Mouse (Mus musculus) lung, embryonic 14.5 days (tissue): Measurements from ENCODE around the gene Cd44. TPM values are rescaled to one million over a fixed set of nuclear protein-coding genes. Genes with fewer than 3 reads are reported as not detected.

Experiments
- ATAC-seq: fragments of 200-750 bp; cut with Nextera tagmentation; 2 replicates; pipeline ENCODE4 v1.8.0; 2017; ENCODE audit warnings: mild to moderate bottlenecking, moderate TSS enrichment, moderate library complexity; ENCODE audit not compliant: insufficient read depth
- DNase-seq: peaks from one replicate; pipeline ENCODE4 v3.0.0-alpha.2; 2015
- H3K27ac ChIP-seq: fragments of 300-500 bp; sonication (generic); 2 replicates; pipeline ENCODE4 v1.5.1; 2014; ENCODE audit warnings: low read depth, mild to moderate bottlenecking, moderate library complexity
- H3K27me3 ChIP-seq: fragments of 300-500 bp; sonication (generic); 2 replicates; pipeline ENCODE4 v1.6.1; 2014; ENCODE audit warnings: low read length, control low read depth; ENCODE audit not compliant: insufficient read depth
- H3K36me3 ChIP-seq: fragments of 300-500 bp; sonication (generic); 2 replicates; pipeline ENCODE4 v1.6.1; 2014; ENCODE audit warnings: control low read depth; ENCODE audit not compliant: insufficient read depth
- H3K4me1 ChIP-seq: fragments of 300-500 bp; sonication (generic); 2 replicates; pipeline ENCODE4 v1.6.1; 2014; ENCODE audit warnings: antibody characterized with exemption, control low read depth; ENCODE audit not compliant: insufficient read depth
- H3K4me2 ChIP-seq: fragments of 300-500 bp; sonication (generic); 2 replicates; pipeline ENCODE4 v1.6.1; 2014; ENCODE audit warnings: mild to moderate bottlenecking
- H3K4me3 ChIP-seq: fragments of 300-500 bp; sonication (generic); 2 replicates; pipeline ENCODE4 v1.5.1; 2014; ENCODE audit warnings: low read depth, low read length
- H3K9ac ChIP-seq: fragments of 300-500 bp; sonication (generic); 2 replicates; pipeline ENCODE4 v1.6.1; 2014
- H3K9me3 ChIP-seq: fragments of 300-500 bp; sonication (generic); 2 replicates; pipeline ENCODE4 v1.6.1; 2016; ENCODE audit warnings: low read depth, low read length, control low read depth
- CTCF ChIP-seq: IDR thresholded peaks from 2 replicates; pipeline ENCODE4 v1.5.1; 2016; ENCODE audit warnings: antibody characterized with exemption, low read depth
- WGBS: fragments of 180-500 bp; shearing (Covaris S2); extraction: QIAGEN DNeasy Blood & Tissue Kit; methylation state at CpG from one replicate; pipeline ENCODE4 v1.1.7; 2014; 5-methylcytosine and 5-hydroxymethylcytosine counted together
- polyA plus RNA-seq: library from polyadenylated mRNA; unstranded; fragments of >200 nt; fragmentation: Nextera tagmentation; extraction: Ambion mirVana; gene quantifications from 2 replicates; pipeline ENCODE4 v1.2.1, GENCODE M21; 2014

Gene Cd44
- polyA plus RNA-seq, 1 experiment from 2014 or later, result 31.8 TPM

DNA sequence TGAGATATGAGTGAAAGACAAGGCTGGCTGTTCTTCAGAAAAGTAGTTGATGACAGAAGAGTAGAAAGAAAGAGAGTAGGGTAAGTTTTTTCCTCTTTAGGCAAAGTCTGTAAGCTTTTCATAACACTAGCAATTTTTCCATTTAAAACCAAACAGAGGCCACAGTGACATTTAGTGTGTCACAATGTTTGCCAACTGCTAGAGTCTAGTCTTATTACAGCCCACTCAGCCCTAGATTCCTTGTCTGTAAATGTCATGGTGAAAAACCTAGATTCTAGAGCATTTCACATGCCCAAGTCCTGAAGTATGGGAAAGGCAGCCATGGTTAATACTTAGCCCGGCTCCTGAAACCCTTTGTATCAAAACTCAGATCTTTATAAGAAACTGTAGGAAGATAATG lies 130.2 kb downstream of the Cd44 start:
- no peak overlapping the region for H3K4me2 ChIP-seq
- H3K36me3 ChIP-seq, result no peaks in the 10 kb centered on the region
- no peaks in the 10 kb centered on the region for H3K27me3 ChIP-seq
- H3K4me3 ChIP-seq, result no peak overlapping the region
- ATAC-seq (no peak), DNase-seq (no peak)
- H3K9me3 ChIP-seq, result no peaks in the 10 kb centered on the region
- no peak overlapping the region for H3K9ac ChIP-seq
- no peak overlapping the region for H3K27ac ChIP-seq
- no peak for TF ChIP-seq CTCF
- no peaks in the 10 kb centered on the region for H3K4me1 ChIP-seq
- WGBS, result 82% methylated on average over 1 of the region's 1 CpGs

DNA sequence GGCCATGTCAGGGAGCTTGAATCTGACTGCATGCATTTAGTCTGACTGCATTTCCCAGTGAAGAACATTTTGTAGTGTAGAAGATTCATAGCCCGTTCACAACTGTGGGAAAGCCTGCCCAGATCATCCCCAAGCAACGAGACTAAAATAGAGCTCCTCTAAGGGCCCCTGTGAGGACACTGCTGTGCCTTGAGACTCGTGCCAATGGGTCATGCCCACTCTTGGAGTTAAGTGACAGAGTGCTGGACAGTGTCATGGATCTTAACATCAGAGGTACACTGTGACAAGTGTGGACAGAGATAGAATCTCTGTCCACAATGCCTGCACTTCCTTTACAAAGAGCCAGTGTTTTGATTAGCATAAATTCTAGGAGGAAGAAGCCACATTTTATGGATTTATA lies 133.2 kb downstream of the Cd44 start:
- 64% methylated on average over 3 of the region's 3 CpGs for WGBS
- no peaks in the 10 kb centered on the region for H3K4me1 ChIP-seq
- no peak for DNase-seq
- ATAC-seq, result no peak
- no peaks in the 10 kb centered on the region for H3K27me3 ChIP-seq
- no peak overlapping the region for H3K4me3 ChIP-seq
- no peak overlapping the region for H3K9ac ChIP-seq
- H3K27ac ChIP-seq, result no peak overlapping the region
- no peaks in the 10 kb centered on the region for H3K36me3 ChIP-seq
- H3K4me2 ChIP-seq, result no peak overlapping the region
- no peaks in the 10 kb centered on the region for H3K9me3 ChIP-seq
- TF ChIP-seq CTCF, result no peak

DNA sequence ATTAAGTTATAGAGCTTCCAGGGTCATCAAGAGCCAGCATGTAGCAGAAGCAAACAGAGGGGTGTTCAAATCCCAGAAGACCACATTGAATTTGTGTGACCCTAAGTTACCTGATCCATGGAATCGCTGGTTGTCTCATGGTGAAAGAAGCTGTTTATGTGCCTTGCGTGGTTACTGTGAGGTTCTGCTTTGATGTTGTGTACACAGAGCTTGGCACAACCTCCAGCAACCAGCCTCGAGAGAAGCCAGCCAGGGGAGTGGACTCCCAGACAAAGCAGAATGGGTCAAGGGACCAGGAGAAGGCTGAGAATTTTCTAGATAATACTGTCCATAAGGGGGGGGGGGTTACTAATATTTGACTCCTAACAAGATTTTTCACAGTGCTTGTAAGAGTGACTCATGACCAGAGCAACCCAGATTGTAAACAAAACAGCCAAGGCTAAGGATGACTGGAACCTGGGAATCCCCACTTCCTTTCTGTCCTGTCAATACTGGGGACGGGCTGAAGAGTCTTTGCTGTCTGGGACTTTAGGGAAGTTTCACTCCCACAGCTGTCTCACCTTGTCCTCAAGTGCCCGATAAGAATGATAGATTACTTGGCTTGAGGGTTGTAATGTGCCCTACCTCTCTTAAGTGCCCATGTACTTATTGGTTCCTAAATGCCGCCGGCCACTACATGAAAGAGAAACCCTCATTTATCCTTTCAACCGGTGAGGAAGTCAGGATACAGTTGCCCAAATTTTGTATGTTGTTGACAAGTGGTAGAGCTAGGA lies 136.7 kb downstream of the Cd44 start:
- no peak for ATAC-seq
- Histone ChIP-seq H3K4me1 (no peaks in the 10 kb centered on the region), H3K27me3 (no peaks in the 10 kb centered on the region), H3K36me3 (no peaks in the 10 kb centered on the region), H3K27ac (no peak overlapping the region), H3K4me2 (no peak overlapping the region), H3K4me3 (no peak overlapping the region), H3K9ac (no peak overlapping the region), H3K9me3 (no peaks in the 10 kb centered on the region)
- DNase-seq, result no peak
- 38% methylated on average over 8 of the region's 8 CpGs for WGBS
- no peak for TF ChIP-seq CTCF

DNA sequence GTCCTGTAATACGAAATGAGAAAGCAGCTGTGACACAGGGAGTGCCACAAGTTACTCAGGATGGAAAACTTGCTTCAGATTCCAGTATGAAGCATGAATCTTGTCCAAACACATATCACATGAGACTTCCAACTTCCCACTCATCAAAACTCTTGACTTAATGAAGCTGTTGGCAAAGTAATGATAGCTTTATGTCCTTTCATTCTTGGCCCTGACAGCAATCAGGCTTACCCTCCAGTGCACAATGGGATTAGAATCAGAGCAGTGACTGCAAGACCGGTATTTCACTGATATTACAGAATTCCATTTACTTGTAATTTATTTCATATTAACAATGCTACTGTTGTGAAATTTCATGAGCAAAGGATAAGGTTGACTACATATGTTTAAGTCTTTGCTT lies 137.5 kb downstream of the Cd44 start:
- Histone ChIP-seq H3K36me3 (no peaks in the 10 kb centered on the region), H3K4me3 (no peak overlapping the region), H3K27ac (no peak overlapping the region), H3K9ac (no peak overlapping the region), H3K9me3 (no peaks in the 10 kb centered on the region), H3K27me3 (no peaks in the 10 kb centered on the region), H3K4me1 (no peaks in the 10 kb centered on the region), H3K4me2 (no peak overlapping the region)
- no peak for TF ChIP-seq CTCF
- DNase-seq (no peak), ATAC-seq (no peak)
- 88% methylated on average over 2 of the region's 2 CpGs for WGBS

DNA sequence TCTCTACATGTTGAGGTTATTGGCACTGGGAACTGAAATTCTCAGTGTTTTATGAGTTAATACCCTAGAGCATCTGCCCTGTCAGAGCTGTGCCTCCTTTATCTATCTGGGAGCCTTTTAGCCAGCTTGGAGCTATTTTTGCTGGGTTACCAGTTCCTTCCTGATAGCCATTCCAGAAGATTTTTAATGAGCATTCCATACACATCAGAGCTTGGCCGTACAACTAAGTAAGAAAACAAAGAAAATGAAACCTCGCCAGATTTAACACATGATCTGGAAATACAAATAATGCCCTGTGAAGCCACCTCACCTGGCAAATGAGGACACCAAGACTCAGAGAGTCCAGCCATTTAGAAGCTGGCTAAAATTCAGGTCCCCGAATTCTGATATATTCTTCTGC lies 138.3 kb downstream of the Cd44 start:
- Histone ChIP-seq H3K27ac (no peak overlapping the region), H3K9me3 (no peaks in the 10 kb centered on the region), H3K4me3 (no peak overlapping the region), H3K36me3 (no peaks in the 10 kb centered on the region), H3K4me1 (no peaks in the 10 kb centered on the region), H3K9ac (no peak overlapping the region), H3K4me2 (no peak overlapping the region), H3K27me3 (no peaks in the 10 kb centered on the region)
- no peak for TF ChIP-seq CTCF
- DNase-seq (no peak), ATAC-seq (no peak)
- 79% methylated on average over 3 of the region's 3 CpGs for WGBS

Other genes with a start within 250 kb of the Cd44 start
- 0.31 and 0.42 TPM in 2 replicates for gene Slc1a2, start 243.0 kb downstream of the Cd44 start, polyA plus RNA-seq
- 37.0 and 38.5 TPM in 2 replicates for gene Pdhx, start 171.8 kb upstream of the Cd44 start, polyA plus RNA-seq
- gene Apip, start 172.0 kb upstream of the Cd44 start, polyA plus RNA-seq, result 76.7 and 77.7 TPM in 2 replicates